Mouse (Mus musculus): ENCODE data around the gene Hpcal4. TPM values are rescaled to one million over a fixed set of nuclear protein-coding genes. Genes with fewer than 3 reads are reported as not detected.
A peak's percentile ranks its signal among the peaks of the same experiment; 100 is the strongest.

Hpcal4 gene
- polyA plus RNA-seq, 1 experiment from 2014 or later = 0.42 TPM

GRCm38 (mm10) chr4:123233492-123234084, 50.6 kb downstream of the Hpcal4 start, which contains the start of gene Heyl:
Gene Heyl (plus strand): TSS chr4:123233556.
- Histone ChIP-seq H3K4me1 (peaks cover 33% of the 10 kb centered on the region), H3K27ac (replicated peaks) (peak within 1 kb of the TSS; percentile 72), H3K27me3 (ENCODE audit: low read depth, poor library complexity, severe bottlenecking) (peaks cover 92% of the 10 kb centered on the region), H3K36me3 (no peaks in the 10 kb centered on the region), H3K9me3 (replicated peaks) (no peaks in the 10 kb centered on the region), H3K4me3 (peak within 1 kb of the TSS; percentile 61)
- 1% methylated on average over 52 of the region's 52 CpGs for WGBS
- peak; percentile 53 for DNase-seq (ENCODE audit: low spot score)

DNA sequence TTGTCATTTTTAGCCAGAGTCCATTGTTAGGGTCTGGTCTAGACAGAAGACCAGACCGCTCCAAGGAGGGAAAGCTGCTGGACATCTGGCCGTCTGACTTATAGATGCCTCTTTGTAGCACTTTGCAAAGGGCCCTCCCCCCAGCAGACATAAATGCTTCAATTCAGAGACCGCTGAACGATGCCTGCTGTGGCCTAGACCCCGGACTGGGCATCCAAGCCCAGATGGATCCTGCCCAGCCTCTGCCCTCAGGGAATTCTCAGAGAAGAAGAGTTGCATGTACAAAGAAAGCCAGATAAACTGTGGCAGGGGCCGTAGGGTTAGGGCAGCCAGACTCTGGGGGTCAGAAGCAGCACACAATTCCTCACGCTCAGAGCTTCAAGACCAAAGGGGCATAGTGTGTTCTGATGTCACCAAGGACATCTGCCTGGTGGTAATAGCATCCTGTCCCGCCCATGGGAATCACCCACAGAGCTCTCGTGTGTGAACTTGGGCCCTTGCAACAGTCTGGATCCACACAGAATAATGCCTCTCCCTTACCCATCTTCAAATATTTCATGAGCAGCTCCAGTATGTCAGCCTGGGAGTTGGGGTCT, 52.9 kb downstream of the Hpcal4 start:
- H3K9me3 ChIP-seq (replicated peaks) = no peaks in the 10 kb centered on the region
- no peak for DNase-seq (ENCODE audit: low spot score)
- WGBS = 73% methylated on average over 9 of the region's 9 CpGs

GRCm38 (mm10) chr4:123236431-123237031, 53.5 kb downstream of the Hpcal4 start:
- no peaks in the 10 kb centered on the region for H3K36me3 ChIP-seq
- H3K27ac ChIP-seq (replicated peaks) = 0 out of 2 replicates have a peak overlapping the region, but pooled peaks have one; percentile 49
- DNase-seq (ENCODE audit: low spot score) = no peak
- H3K4me3 ChIP-seq = no peak overlapping the region
- WGBS = 88% methylated on average over 13 of the region's 13 CpGs
- H3K27me3 ChIP-seq (ENCODE audit: low read depth, poor library complexity, severe bottlenecking) = peaks cover 100% of the 10 kb centered on the region
- no peaks in the 10 kb centered on the region for H3K9me3 ChIP-seq (replicated peaks)
- peaks cover 48% of the 10 kb centered on the region for H3K4me1 ChIP-seq

More for the DNA sequence above, 52.9 kb downstream of the Hpcal4 start:
- peaks cover 97% of the 10 kb centered on the region for H3K27me3 ChIP-seq (ENCODE audit: low read depth, poor library complexity, severe bottlenecking)
- peak overlapping the region; percentile 49; the same call in 1 of the 2 replicates for H3K27ac ChIP-seq (replicated peaks)
- peaks cover 48% of the 10 kb centered on the region for H3K4me1 ChIP-seq
- H3K4me3 ChIP-seq = no peak overlapping the region; the same call in 1 of the 2 replicates
- no peaks in the 10 kb centered on the region for H3K36me3 ChIP-seq

DNA sequence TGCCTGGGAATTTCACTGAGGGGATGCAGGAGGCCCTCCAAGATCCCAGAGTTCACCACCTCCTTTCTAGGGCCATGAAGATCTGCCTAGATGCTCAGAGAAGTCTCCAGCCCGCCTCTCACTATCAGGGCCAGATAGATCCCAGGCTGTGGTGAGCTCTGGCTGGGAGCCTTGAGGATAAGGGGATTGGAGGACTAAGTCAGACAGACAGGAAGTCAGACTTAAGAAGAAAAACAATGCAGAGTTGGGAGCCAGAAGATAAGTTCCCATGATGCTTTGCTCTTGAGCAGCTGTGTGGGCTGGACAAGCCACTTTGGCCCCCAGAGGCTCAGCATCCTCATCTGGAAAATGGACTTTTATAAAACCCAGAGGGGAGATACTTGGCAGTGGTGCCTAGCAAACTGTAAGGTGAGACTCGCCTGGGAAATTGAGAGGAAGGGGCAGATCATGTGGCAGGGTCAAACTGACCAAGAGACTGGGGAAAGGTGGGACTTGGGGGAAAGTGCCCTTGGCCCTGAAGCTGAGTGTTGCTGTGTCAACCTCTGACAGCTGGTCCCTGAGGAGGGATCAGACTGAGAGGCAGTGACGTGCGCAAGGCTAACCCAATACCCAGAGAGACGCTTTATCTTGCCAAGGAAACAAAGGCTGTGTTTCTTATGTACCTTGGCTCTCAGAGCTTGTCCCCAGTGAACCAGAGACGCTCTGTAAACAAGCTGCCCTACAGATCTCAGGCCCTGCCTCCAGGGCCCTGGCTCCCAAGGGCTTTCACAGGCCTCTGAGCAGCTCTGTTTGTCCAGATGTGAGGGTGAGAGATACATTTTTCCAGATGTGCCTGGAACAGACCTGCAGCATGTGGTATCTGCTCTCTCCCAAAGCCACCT, 54.6 kb downstream of the Hpcal4 start:
- Histone ChIP-seq H3K27ac (replicated peaks) (no peak overlapping the region), H3K4me3 (no peak overlapping the region), H3K27me3 (ENCODE audit: low read depth, poor library complexity, severe bottlenecking) (peaks cover 89% of the 10 kb centered on the region), H3K4me1 (peaks cover 46% of the 10 kb centered on the region), H3K36me3 (no peaks in the 10 kb centered on the region), H3K9me3 (replicated peaks) (no peaks in the 10 kb centered on the region)
- no peak for DNase-seq (ENCODE audit: low spot score)
- 56% methylated on average over 6 of the region's 6 CpGs for WGBS

GRCm38 (mm10) chr4:123239361-123240203, 56.6 kb downstream of the Hpcal4 start:
- DNase-seq (ENCODE audit: low spot score) = peak; percentile 70
- WGBS = 6% methylated on average over 58 of the region's 58 CpGs
- Histone ChIP-seq H3K27ac (replicated peaks) (peak overlapping the region; percentile 79), H3K27me3 (ENCODE audit: low read depth, poor library complexity, severe bottlenecking) (peaks cover 77% of the 10 kb centered on the region), H3K4me3 (peak overlapping the region; percentile 49), H3K4me1 (peaks cover 32% of the 10 kb centered on the region), H3K36me3 (no peaks in the 10 kb centered on the region), H3K9me3 (replicated peaks) (no peaks in the 10 kb centered on the region)

Other genes starting within 250 kb of the Hpcal4 start
- 22.6 and 27.2 TPM in 2 replicates for gene Mfsd2a, start 222.0 kb upstream of the Hpcal4 start, polyA plus RNA-seq (2016; fragmentation: Nextera tagmentation; extraction: Ambion mirVana)
- 82.4 and 92.7 TPM in 2 replicates for gene Mycl, start 187.6 kb upstream of the Hpcal4 start, polyA plus RNA-seq (2016; fragmentation: Nextera tagmentation; extraction: Ambion mirVana)
- gene Trit1, start 166.6 kb upstream of the Hpcal4 start, polyA plus RNA-seq (2016; fragmentation: Nextera tagmentation; extraction: Ambion mirVana) = 27.6 and 28.2 TPM in 2 replicates
- 0.07 and 0.09 TPM in 2 replicates for gene Bmp8b, start 78.1 kb upstream of the Hpcal4 start, polyA plus RNA-seq (2016; fragmentation: Nextera tagmentation; extraction: Ambion mirVana)
- 0.07 TPM in 2 replicates for gene Oxct2b, start 67.0 kb upstream of the Hpcal4 start, polyA plus RNA-seq (2016; fragmentation: Nextera tagmentation; extraction: Ambion mirVana)
- gene Ppie, start 43.3 kb upstream of the Hpcal4 start, polyA plus RNA-seq (2016; fragmentation: Nextera tagmentation; extraction: Ambion mirVana) = 127 and 136 TPM in 2 replicates
- not detected in 2 replicates for gene Nt5c1a, start 18.3 kb downstream of the Hpcal4 start, polyA plus RNA-seq (2016; fragmentation: Nextera tagmentation; extraction: Ambion mirVana)
- 8.0 and 9.8 TPM in 2 replicates for gene Heyl, start 50.3 kb downstream of the Hpcal4 start, polyA plus RNA-seq (2016; fragmentation: Nextera tagmentation; extraction: Ambion mirVana)
- 41.4 and 48.3 TPM in 2 replicates for gene Pabpc4, start 79.1 kb downstream of the Hpcal4 start, polyA plus RNA-seq (2016; fragmentation: Nextera tagmentation; extraction: Ambion mirVana)
- not detected in 2 replicates for gene Oxct2a, start 140.4 kb downstream of the Hpcal4 start, polyA plus RNA-seq (2016; fragmentation: Nextera tagmentation; extraction: Ambion mirVana)
- gene Bmp8a, start 160.0 kb downstream of the Hpcal4 start, polyA plus RNA-seq (2016; fragmentation: Nextera tagmentation; extraction: Ambion mirVana) = 0.07 and 0.11 TPM in 2 replicates

All from midbrain, embryonic 10.5 days (tissue).